Mouse (Mus musculus) C2C12 (cell line): ENCODE measurements around the gene Gins2. TPM values are rescaled to one million over a fixed set of nuclear protein-coding genes. Genes with fewer than 3 reads are reported as not detected.
A peak's percentile ranks its signal among the peaks of the same experiment; 100 is the strongest.

Experiments
- H3K27me3 ChIP-seq: one replicate; pipeline ENCODE4 v1.6.1; 2011; ENCODE audit not compliant: control insufficient read depth, insufficient read depth, insufficient read length
- H3K36me3 ChIP-seq: one replicate; pipeline ENCODE4 v1.6.1; 2011; ENCODE audit not compliant: control insufficient read depth, insufficient read depth
- H3K4me3 ChIP-seq: one replicate; pipeline ENCODE4 v1.5.1; 2011; ENCODE audit warnings: mild to moderate bottlenecking, control low read depth; ENCODE audit not compliant: poor library complexity, insufficient read depth, severe bottlenecking
- H3K79me2 ChIP-seq: one replicate; pipeline ENCODE4 v1.6.1; 2011; ENCODE audit not compliant: control insufficient read depth, insufficient read depth
- H3K79me3 ChIP-seq: one replicate; pipeline ENCODE4 v1.6.1; 2011; ENCODE audit warnings: low read depth, control low read depth
- H3ac ChIP-seq: one replicate; pipeline ENCODE3; 2011; ENCODE audit warnings: low read depth; ENCODE audit not compliant: control insufficient read depth, insufficient read length
- CEBPB ChIP-seq: IDR thresholded peaks from one replicate; pipeline ENCODE4 v1.6.1; 2011; ENCODE audit warnings: low read depth, mild to moderate bottlenecking, control low read depth, moderate library complexity
- CTCF ChIP-seq: IDR thresholded peaks from one replicate; pipeline ENCODE4 v1.5.1; 2011; ENCODE audit not compliant: control insufficient read depth, insufficient read depth, insufficient read length
- FOSL1 ChIP-seq: IDR thresholded peaks from one replicate; pipeline ENCODE4 v1.8.0; 2011; ENCODE audit warnings: mild to moderate bottlenecking, low read length; ENCODE audit not compliant: poor library complexity, insufficient read depth, severe bottlenecking
- MAX ChIP-seq: IDR thresholded peaks from one replicate; pipeline ENCODE4 v1.6.1; 2011; ENCODE audit warnings: mild to moderate bottlenecking, control low read depth
- MYOD1 ChIP-seq: IDR thresholded peaks from one replicate; pipeline ENCODE4 v1.6.1; 2011; ENCODE audit warnings: low read depth; ENCODE audit not compliant: control insufficient read depth, insufficient read length
- MYOG ChIP-seq: IDR thresholded peaks from one replicate; pipeline ENCODE4 v1.6.1; 2011; ENCODE audit not compliant: control insufficient read depth, insufficient read length; ENCODE audit errors: extremely low read depth
- USF1 ChIP-seq: IDR thresholded peaks from one replicate; pipeline ENCODE4 v1.6.1; 2011; ENCODE audit warnings: low read depth, mild to moderate bottlenecking, control low read depth, moderate library complexity
- polyA plus RNA-seq: library from polyadenylated mRNA; unstranded; fragments of >200 nt; fragmentation: generic; extraction: Trizol; gene quantifications from one replicate; pipeline ENCODE4 v1.2.1, GENCODE M21; 2012; ENCODE audit warnings: missing spikeins

Gene Gins2
- polyA plus RNA-seq, 1 experiment, result 69.8 TPM

DNA sequence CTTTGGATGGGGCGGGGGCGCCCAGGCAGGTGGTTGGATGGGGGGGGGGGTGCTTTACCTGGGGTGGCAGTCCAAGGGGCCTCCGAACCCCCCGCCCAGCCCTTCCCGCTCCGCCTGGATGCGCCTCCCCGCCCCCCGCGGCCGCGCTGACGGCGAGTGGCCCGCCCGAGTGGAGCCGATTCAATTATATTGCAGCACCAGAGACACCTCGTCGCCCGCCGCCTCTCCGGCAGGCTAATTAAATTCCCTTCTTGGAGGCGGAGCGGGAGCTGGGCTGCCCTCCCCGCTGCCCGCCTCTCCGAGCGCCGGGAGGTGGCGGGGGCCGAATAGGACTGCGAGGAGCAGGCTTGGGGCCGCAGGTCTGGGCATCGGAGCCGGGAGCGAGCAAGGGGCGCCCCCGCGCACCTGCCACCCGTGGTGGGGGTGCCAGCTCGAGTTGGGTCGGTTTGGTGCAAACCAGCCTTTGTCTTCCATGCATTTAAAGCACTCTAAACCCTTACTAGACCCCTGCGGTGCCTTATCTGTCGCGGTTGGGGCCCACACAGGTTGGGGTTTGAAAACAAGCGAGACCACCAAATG is 51.2 kb downstream of the Gins2 start:
- no peaks in the 10 kb centered on the region for H3K36me3 ChIP-seq
- H3K79me2 ChIP-seq, result peaks cover 49% of the 10 kb centered on the region
- H3K4me3 ChIP-seq, result peak overlapping the region; percentile 44
- H3K79me3 ChIP-seq, result peaks cover 17% of the 10 kb centered on the region
- H3ac ChIP-seq, result peak overlapping the region; percentile 60
- H3K27me3 ChIP-seq, result no peaks in the 10 kb centered on the region
- TF ChIP-seq MYOG (no peak), CEBPB (no peak), USF1 (no peak), CTCF (no peak), MYOD1 (no peak), FOSL1 (no peak), MAX (no peak)

DNA sequence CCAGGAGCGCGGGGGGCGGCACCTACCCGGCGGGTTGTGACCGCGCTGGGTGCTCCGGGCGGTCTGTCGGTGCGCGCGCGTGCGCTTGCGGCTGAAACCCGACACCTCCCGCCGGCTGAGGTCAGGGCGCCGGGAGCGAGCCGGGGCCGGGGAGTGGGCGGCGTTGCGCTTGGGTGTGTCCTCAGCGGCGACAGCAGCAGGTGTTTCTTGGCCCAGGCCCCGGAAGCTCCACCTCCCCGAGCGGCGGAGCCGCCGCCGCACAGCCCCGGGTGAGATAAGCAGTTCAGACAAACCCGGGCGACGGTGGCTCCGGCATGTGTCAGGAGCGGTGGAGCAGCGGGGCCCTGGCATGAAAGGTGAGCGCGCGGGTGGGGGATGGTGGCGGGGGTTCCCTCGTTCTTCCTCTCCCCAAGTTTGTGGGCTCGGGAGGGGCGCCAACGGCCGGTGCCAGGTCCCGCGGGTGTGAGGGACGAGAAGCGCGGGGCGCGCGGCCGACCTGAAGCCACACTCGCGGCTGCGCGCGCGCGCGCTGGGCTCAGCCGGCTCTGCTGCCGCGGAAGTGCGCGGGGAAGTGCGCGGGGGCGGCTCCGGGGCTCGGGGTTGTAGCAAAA is 51.8 kb downstream of the Gins2 start:
- H3K79me3 ChIP-seq, result peaks cover 14% of the 10 kb centered on the region

GRCm38 (mm10) chr8:120536306-120537206 is 52.5 kb downstream of the Gins2 start:
- Histone ChIP-seq H3K27me3 (no peaks in the 10 kb centered on the region), H3ac (peak overlapping the region; percentile 70), H3K4me3 (peak overlapping the region; percentile 25), H3K79me2 (peaks cover 36% of the 10 kb centered on the region), H3K36me3 (no peaks in the 10 kb centered on the region), H3K79me3 (peaks cover 7% of the 10 kb centered on the region)
- TF ChIP-seq MAX (peak; percentile 12), MYOG (no peak), CTCF (no peak), USF1 (no peak)

More for the DNA sequence above, 51.8 kb downstream of the Gins2 start:
- Histone ChIP-seq H3K27me3 (no peaks in the 10 kb centered on the region), H3K4me3 (peak overlapping the region; percentile 44), H3K79me2 (peaks cover 43% of the 10 kb centered on the region), H3ac (peak overlapping the region; percentile 65), H3K36me3 (no peaks in the 10 kb centered on the region)
- TF ChIP-seq USF1 (no peak), FOSL1 (no peak), CEBPB (no peak), MYOG (no peak), MYOD1 (peak; percentile 59), CTCF (no peak), MAX (peak; percentile 2)

DNA sequence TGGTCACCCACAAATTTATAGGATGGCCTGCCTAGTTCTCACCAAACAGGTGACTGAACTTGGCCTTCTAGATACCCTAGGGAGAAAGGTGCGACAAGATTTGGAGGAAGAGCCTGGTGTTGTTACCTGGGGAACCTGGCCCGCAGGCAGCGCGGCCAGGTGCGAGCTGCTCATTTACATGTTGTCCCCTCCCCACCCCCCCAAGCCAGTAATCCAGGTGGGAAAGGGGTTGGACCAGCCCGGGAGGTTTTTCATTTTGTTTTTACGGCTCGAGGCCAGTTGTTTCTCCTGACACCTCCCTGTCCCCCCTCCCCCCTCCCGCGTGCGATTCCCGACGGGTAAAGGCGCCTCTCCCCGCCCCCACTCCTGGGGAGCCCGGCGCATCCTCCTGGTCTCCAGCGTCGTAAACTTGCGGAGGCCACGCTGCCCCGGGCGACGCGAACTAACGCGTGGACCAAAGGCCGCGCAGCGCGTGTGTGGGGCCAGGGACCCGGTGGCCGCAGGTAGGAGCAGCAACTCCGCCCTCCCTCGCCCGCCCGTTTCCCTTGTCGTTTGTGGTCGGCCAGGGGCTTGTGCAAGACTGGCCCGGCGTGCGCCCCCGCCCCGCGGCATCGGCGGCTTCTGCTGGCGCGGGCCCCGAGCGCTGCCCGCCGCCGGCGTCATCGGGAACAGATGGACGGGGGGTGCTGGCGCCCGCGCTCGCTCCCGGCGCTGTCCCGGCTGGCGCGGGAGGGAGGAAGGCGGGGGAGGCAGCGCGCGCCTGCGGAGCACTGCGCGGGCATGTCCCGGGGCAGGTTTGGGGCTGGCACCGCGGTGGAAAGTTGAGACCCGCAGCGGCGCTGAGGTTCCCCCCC is 53.4 kb downstream of the Gins2 start:
- TF ChIP-seq USF1 (no peak), FOSL1 (no peak), MAX (no peak), CEBPB (no peak), MYOG (no peak), MYOD1 (no peak), CTCF (no peak)
- peak overlapping the region; percentile 25 for H3K4me3 ChIP-seq
- no peaks in the 10 kb centered on the region for H3K27me3 ChIP-seq
- H3K79me3 ChIP-seq, result peaks cover 5% of the 10 kb centered on the region
- H3ac ChIP-seq, result peak overlapping the region; percentile 70
- H3K36me3 ChIP-seq, result no peaks in the 10 kb centered on the region
- peaks cover 27% of the 10 kb centered on the region for H3K79me2 ChIP-seq

- H3K36me3 ChIP-seq, result no peaks in the 10 kb centered on the region
- no peak overlapping the region for H3K4me3 ChIP-seq
- TF ChIP-seq MYOG (no peak), MAX (no peak), CTCF (peak; percentile 98), FOSL1 (no peak), USF1 (no peak)
- H3K79me2 ChIP-seq, result peaks cover 17% of the 10 kb centered on the region
- H3ac ChIP-seq, result no peak overlapping the region
- peaks cover 1% of the 10 kb centered on the region for H3K79me3 ChIP-seq
- H3K27me3 ChIP-seq, result no peaks in the 10 kb centered on the region
These were observed 54.4 kb downstream of the Gins2 start for GRCm38 (mm10) chr8:120534504-120535368.
